Mouse (Mus musculus): ENCODE data around the gene Rasgef1a. TPM values are rescaled to one million over a fixed set of nuclear protein-coding genes. Genes with fewer than 3 reads are reported as not detected.

The Rasgef1a gene
- polyA plus RNA-seq, 1 experiment from 2014 or later = not detected

- Histone ChIP-seq H3K4me2 (ENCODE audit: low read depth, severe bottlenecking) (no peak overlapping the region), H3K27ac (replicated peaks; ENCODE audit: low read depth, low read length) (no peak overlapping the region), H3K27me3 (ENCODE audit: control insufficient read depth, insufficient read depth, low read length) (peaks cover 29% of the 10 kb centered on the region), H3K36me3 (ENCODE audit: control insufficient read depth, insufficient read depth, low read length) (no peaks in the 10 kb centered on the region), H3K9ac (ENCODE audit: low read length) (no peak overlapping the region), H3K4me1 (ENCODE audit: control insufficient read depth, insufficient read depth, low read length) (0 out of 2 replicates have a peak, but pooled peaks cover 3% of the 10 kb centered on the region), H3K4me3 (ENCODE audit: low read depth, low read length) (no peak overlapping the region), H3K9me3 (ENCODE audit: control insufficient read depth, low read length) (no peaks in the 10 kb centered on the region)
- ATAC-seq (ENCODE audit: insufficient number of reproducible peaks, low FRiP score, low TSS enrichment, low read depth) (no peak), DNase-seq (ENCODE audit: low spot score) (no peak)
- 81% methylated on average over 4 of the region's 4 CpGs for WGBS
Measured at GRCm38 (mm10) chr6:118014881-118015280, 3.6 kb downstream of the Rasgef1a start.

- Histone ChIP-seq H3K9ac (ENCODE audit: low read length) (no peak overlapping the region), H3K27me3 (ENCODE audit: control insufficient read depth, insufficient read depth, low read length) (peaks cover 20% of the 10 kb centered on the region), H3K4me1 (ENCODE audit: control insufficient read depth, insufficient read depth, low read length) (0 out of 2 replicates have a peak, but pooled peaks cover 2% of the 10 kb centered on the region), H3K36me3 (ENCODE audit: control insufficient read depth, insufficient read depth, low read length) (no peaks in the 10 kb centered on the region), H3K4me2 (ENCODE audit: low read depth, severe bottlenecking) (no peak overlapping the region), H3K27ac (replicated peaks; ENCODE audit: low read depth, low read length) (no peak overlapping the region), H3K9me3 (ENCODE audit: control insufficient read depth, low read length) (no peaks in the 10 kb centered on the region), H3K4me3 (ENCODE audit: low read depth, low read length) (no peak overlapping the region)
- ATAC-seq (ENCODE audit: insufficient number of reproducible peaks, low FRiP score, low TSS enrichment, low read depth) = no peak
- DNase-seq (ENCODE audit: low spot score) = no peak
- 67% methylated on average over 3 of the region's 3 CpGs for WGBS
Measured at GRCm38 (mm10) chr6:118015971-118016370, 4.7 kb downstream of the Rasgef1a start.

- H3K36me3 ChIP-seq (ENCODE audit: control insufficient read depth, insufficient read depth, low read length) = no peaks in the 10 kb centered on the region
- H3K27me3 ChIP-seq (ENCODE audit: control insufficient read depth, insufficient read depth, low read length) = no peaks in the 10 kb centered on the region
- H3K9me3 ChIP-seq (ENCODE audit: control insufficient read depth, low read length) = no peaks in the 10 kb centered on the region
- 42% methylated on average over 5 of the region's 5 CpGs for WGBS
- no peak overlapping the region for H3K4me2 ChIP-seq (ENCODE audit: low read depth, severe bottlenecking)
- H3K9ac ChIP-seq (ENCODE audit: low read length) = no peak overlapping the region
- no peak overlapping the region for H3K4me3 ChIP-seq (ENCODE audit: low read depth, low read length)
- ATAC-seq (ENCODE audit: insufficient number of reproducible peaks, low FRiP score, low TSS enrichment, low read depth) (no peak), DNase-seq (ENCODE audit: low spot score) (no peak)
- H3K4me1 ChIP-seq (ENCODE audit: control insufficient read depth, insufficient read depth, low read length) = no peaks in the 10 kb centered on the region
- no peak overlapping the region for H3K27ac ChIP-seq (replicated peaks; ENCODE audit: low read depth, low read length)
Measured at GRCm38 (mm10) chr6:118018666-118019065, 7.4 kb downstream of the Rasgef1a start.

- 50% methylated on average over 7 of the region's 7 CpGs for WGBS
- DNase-seq (ENCODE audit: low spot score) = no peak
- Histone ChIP-seq H3K4me3 (ENCODE audit: low read depth, low read length) (no peak overlapping the region), H3K4me1 (ENCODE audit: control insufficient read depth, insufficient read depth, low read length) (no peaks in the 10 kb centered on the region), H3K36me3 (ENCODE audit: control insufficient read depth, insufficient read depth, low read length) (no peaks in the 10 kb centered on the region), H3K27ac (replicated peaks; ENCODE audit: low read depth, low read length) (no peak overlapping the region), H3K9me3 (ENCODE audit: control insufficient read depth, low read length) (no peaks in the 10 kb centered on the region), H3K9ac (ENCODE audit: low read length) (no peak overlapping the region), H3K4me2 (ENCODE audit: low read depth, severe bottlenecking) (no peak overlapping the region), H3K27me3 (ENCODE audit: control insufficient read depth, insufficient read depth, low read length) (no peaks in the 10 kb centered on the region)
- no peak for ATAC-seq (ENCODE audit: insufficient number of reproducible peaks, low FRiP score, low TSS enrichment, low read depth)
Measured at GRCm38 (mm10) chr6:118019569-118019968, 8.3 kb downstream of the Rasgef1a start.

GRCm38 (mm10) chr6:118022898-118023635 is 11.8 kb downstream of the Rasgef1a start:
- no peak overlapping the region for H3K9ac ChIP-seq (ENCODE audit: low read length)
- H3K36me3 ChIP-seq (ENCODE audit: control insufficient read depth, insufficient read depth, low read length) = no peaks in the 10 kb centered on the region
- no peaks in the 10 kb centered on the region for H3K9me3 ChIP-seq (ENCODE audit: control insufficient read depth, low read length)
- no peaks in the 10 kb centered on the region for H3K27me3 ChIP-seq (ENCODE audit: control insufficient read depth, insufficient read depth, low read length)
- no peak overlapping the region for H3K4me3 ChIP-seq (ENCODE audit: low read depth, low read length)
- no peaks in the 10 kb centered on the region for H3K4me1 ChIP-seq (ENCODE audit: control insufficient read depth, insufficient read depth, low read length)
- no peak overlapping the region for H3K27ac ChIP-seq (replicated peaks; ENCODE audit: low read depth, low read length)
- no peak overlapping the region for H3K4me2 ChIP-seq (ENCODE audit: low read depth, severe bottlenecking)
- WGBS = 65% methylated on average over 15 of the region's 15 CpGs
- no peak for ATAC-seq (ENCODE audit: insufficient number of reproducible peaks, low FRiP score, low TSS enrichment, low read depth)
- no peak for DNase-seq (ENCODE audit: low spot score)

- Histone ChIP-seq H3K36me3 (ENCODE audit: control insufficient read depth, insufficient read depth, low read length) (no peaks in the 10 kb centered on the region), H3K9ac (ENCODE audit: low read length) (no peak overlapping the region), H3K4me3 (ENCODE audit: low read depth, low read length) (no peak overlapping the region), H3K9me3 (ENCODE audit: control insufficient read depth, low read length) (no peaks in the 10 kb centered on the region), H3K4me2 (ENCODE audit: low read depth, severe bottlenecking) (no peak overlapping the region), H3K27me3 (ENCODE audit: control insufficient read depth, insufficient read depth, low read length) (no peaks in the 10 kb centered on the region), H3K27ac (replicated peaks; ENCODE audit: low read depth, low read length) (no peak overlapping the region), H3K4me1 (ENCODE audit: control insufficient read depth, insufficient read depth, low read length) (no peaks in the 10 kb centered on the region)
- 76% methylated on average over 3 of the region's 3 CpGs for WGBS
- ATAC-seq (ENCODE audit: insufficient number of reproducible peaks, low FRiP score, low TSS enrichment, low read depth) (no peak), DNase-seq (ENCODE audit: low spot score) (no peak)
Measured at GRCm38 (mm10) chr6:118027036-118027435, 15.8 kb downstream of the Rasgef1a start.

GRCm38 (mm10) chr6:118031467-118031866 is 20.2 kb downstream of the Rasgef1a start:
- H3K9me3 ChIP-seq (ENCODE audit: control insufficient read depth, low read length) = no peaks in the 10 kb centered on the region
- 75% methylated on average over 1 of the region's 1 CpGs for WGBS
- H3K9ac ChIP-seq (ENCODE audit: low read length) = no peak overlapping the region
- H3K27ac ChIP-seq (replicated peaks; ENCODE audit: low read depth, low read length) = no peak overlapping the region
- no peaks in the 10 kb centered on the region for H3K36me3 ChIP-seq (ENCODE audit: control insufficient read depth, insufficient read depth, low read length)
- ATAC-seq (ENCODE audit: insufficient number of reproducible peaks, low FRiP score, low TSS enrichment, low read depth) = no peak
- no peak overlapping the region for H3K4me2 ChIP-seq (ENCODE audit: low read depth, severe bottlenecking)
- H3K4me3 ChIP-seq (ENCODE audit: low read depth, low read length) = no peak overlapping the region
- DNase-seq (ENCODE audit: low spot score) = no peak
- no peaks in the 10 kb centered on the region for H3K4me1 ChIP-seq (ENCODE audit: control insufficient read depth, insufficient read depth, low read length)
- no peaks in the 10 kb centered on the region for H3K27me3 ChIP-seq (ENCODE audit: control insufficient read depth, insufficient read depth, low read length)

- ATAC-seq (ENCODE audit: insufficient number of reproducible peaks, low FRiP score, low TSS enrichment, low read depth) (no peak), DNase-seq (ENCODE audit: low spot score) (no peak)
- Histone ChIP-seq H3K4me1 (ENCODE audit: control insufficient read depth, insufficient read depth, low read length) (no peaks in the 10 kb centered on the region), H3K4me2 (ENCODE audit: low read depth, severe bottlenecking) (no peak overlapping the region), H3K36me3 (ENCODE audit: control insufficient read depth, insufficient read depth, low read length) (no peaks in the 10 kb centered on the region), H3K27me3 (ENCODE audit: control insufficient read depth, insufficient read depth, low read length) (no peaks in the 10 kb centered on the region), H3K4me3 (ENCODE audit: low read depth, low read length) (no peak overlapping the region), H3K9ac (ENCODE audit: low read length) (no peak overlapping the region), H3K9me3 (ENCODE audit: control insufficient read depth, low read length) (no peaks in the 10 kb centered on the region), H3K27ac (replicated peaks; ENCODE audit: low read depth, low read length) (no peak overlapping the region)
- WGBS = 69% methylated on average over 6 of the region's 6 CpGs
Measured at GRCm38 (mm10) chr6:118035639-118036038, 24.4 kb downstream of the Rasgef1a start.

Measured in limb, embryonic 11.5 days (tissue).